Mouse (Mus musculus) erythroblast, embryonic 14.5 days (primary cell): ENCODE results near the gene Ptpn14.

Source experiments
- GATA1 ChIP-seq: IDR thresholded peaks from 2 replicates; pipeline ENCODE4 v1.6.1; 2012; ENCODE audit warnings: low read length, inconsistent platforms, mixed read lengths
- TAL1 ChIP-seq: IDR thresholded peaks from 3 replicates; pipeline ENCODE4 v1.6.1; 2012; ENCODE audit warnings: low read length, inconsistent platforms, mixed read lengths

- no peak for TF ChIP-seq TAL1
- TF ChIP-seq GATA1 = no peak
Measured at GRCm38 (mm10) chr1:189808453-189808852, 80.4 kb downstream of the Ptpn14 start.
